Mouse (Mus musculus) layer of hippocampus, postnatal 14 days (tissue): Measurements from ENCODE around the gene Gria2. TPM values are rescaled to one million over a fixed set of nuclear protein-coding genes. Genes with fewer than 3 reads are reported as not detected.

Source experiments
- DNase-seq, 2 experiments: peaks; one replicate each; pipeline ENCODE4 v3.0.0; 2021 to 2022; ENCODE audit warnings: low spot score in 2 of 2, mixed read lengths in 1 of 2
- long read RNA-seq, 2 experiments: library from polyadenylated mRNA; stranded (forward); transcript quantifications; one replicate each; pipeline ENCODE4 v2.0.0; 2021
- total RNA-seq, 2 experiments: library from RNA; stranded (reverse); gene quantifications; 2 replicates each; pipeline ENCODE4 v1.2.3; 2021

The Gria2 gene
- 100 to 1,000 TPM; 547 to 604 TPM for total RNA-seq
- long read RNA-seq, experiment 1, full-length matches to known transcripts = 249 of 371 reads
- long read RNA-seq, experiment 1, partial matches to known transcripts = 58 of 371 reads
- long read RNA-seq, experiment 1, other reads (novel, unspliced or antisense) = 64 of 371 reads
- long read RNA-seq, experiment 2, full-length matches to known transcripts = 231 of 364 reads
- long read RNA-seq, experiment 2, partial matches to known transcripts = 52 of 364 reads
- long read RNA-seq, experiment 2, other reads (novel, unspliced or antisense) = 81 of 364 reads

DNA sequence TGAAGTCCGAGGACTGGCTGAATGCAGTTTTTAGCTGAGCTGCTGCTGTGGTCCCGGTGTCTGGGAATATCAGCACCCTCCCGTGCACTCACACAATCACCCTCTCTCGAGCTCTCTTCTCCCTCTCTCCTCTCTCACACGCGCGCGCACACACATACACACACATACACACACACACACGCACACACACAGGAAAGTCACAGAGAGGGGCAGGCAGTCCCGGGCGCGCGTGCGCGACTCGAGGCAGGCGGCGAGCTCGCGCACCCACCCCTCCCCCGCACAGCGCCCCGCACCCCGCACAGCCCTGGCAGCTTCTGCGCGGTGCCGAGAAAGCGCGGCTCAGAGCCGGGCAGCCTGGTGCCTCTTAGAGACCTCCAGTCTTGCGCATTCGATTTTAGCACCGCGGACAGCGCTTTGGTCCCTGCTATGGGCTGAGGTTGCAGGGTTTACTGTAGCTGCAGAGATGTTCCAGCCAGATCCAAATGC is at the start of gene Gria2:
Gene Gria2, minus strand, starts transcription at position 240 of the 486 bp plus-strand sequence.
- DNase-seq = peak; percentile 91 to 94

- no peak for DNase-seq
Observed at GRCm38 (mm10) chr3:80850947-80851346, 48.3 kb upstream of the Gria2 start.

DNA sequence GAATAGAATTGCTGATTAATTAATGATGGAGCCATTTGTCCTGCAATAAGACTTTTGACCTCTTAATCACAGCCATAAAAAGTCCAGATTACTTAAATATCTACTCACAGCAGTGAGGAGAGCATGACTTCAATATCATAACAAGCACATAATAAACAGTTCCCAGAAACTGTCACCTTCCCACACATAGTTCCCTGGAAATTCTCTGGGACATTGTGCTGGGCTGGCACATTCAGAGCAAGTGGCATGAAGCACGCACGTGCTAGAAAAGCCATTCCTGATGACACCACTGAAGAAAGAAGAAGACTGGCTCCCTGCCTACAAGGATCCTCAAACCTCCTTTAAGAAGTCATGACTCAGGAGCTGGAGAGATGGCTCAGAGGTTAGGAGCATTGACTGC is 43.0 kb upstream of the Gria2 start:
- peak in 1 of 2 experiments; percentile 20 for DNase-seq

DNA sequence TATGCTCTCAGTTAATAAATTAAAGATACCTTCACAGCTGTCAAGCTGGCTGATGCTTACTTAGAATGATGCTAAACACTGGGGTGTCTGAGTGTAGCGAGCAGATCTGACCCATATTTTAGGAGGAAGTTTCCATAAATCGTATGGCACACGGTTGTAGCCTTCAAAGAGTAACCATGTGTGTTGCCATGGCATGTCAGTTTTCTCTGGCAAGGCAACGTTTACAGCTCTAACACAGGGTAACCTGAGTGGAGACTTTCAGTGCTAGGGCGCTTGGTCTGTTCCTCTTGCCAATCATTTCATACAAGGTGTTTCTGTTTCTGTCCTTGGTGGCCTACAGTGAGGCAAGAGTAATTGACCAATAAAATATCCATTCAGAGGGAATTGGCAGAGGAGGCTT is 37.2 kb upstream of the Gria2 start:
- no peak for DNase-seq

- no peak for DNase-seq
Observed at GRCm38 (mm10) chr3:80837583-80837982, 34.9 kb upstream of the Gria2 start.

DNA sequence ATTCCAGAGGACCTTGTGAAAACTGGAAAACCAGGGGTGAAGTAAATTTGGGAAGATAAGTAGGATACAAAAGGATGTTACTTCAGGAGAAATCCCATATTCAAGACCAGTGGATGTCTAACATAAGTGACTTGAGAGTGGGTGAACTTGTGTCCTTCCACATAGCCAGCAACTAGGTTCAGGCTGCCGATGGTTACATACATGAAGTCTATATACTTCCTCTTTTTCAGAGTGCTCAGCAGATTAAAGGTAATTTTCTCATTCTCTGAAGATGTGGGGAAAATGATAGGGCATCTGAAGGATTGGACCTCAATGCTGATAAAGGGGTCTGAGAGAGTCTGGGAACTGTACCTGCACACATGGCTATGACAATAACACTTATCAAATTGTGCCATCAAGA is 21.3 kb upstream of the Gria2 start:
- DNase-seq = no peak

- DNase-seq = no peak
Observed at GRCm38 (mm10) chr3:80818619-80819018, 16.0 kb upstream of the Gria2 start.

DNA sequence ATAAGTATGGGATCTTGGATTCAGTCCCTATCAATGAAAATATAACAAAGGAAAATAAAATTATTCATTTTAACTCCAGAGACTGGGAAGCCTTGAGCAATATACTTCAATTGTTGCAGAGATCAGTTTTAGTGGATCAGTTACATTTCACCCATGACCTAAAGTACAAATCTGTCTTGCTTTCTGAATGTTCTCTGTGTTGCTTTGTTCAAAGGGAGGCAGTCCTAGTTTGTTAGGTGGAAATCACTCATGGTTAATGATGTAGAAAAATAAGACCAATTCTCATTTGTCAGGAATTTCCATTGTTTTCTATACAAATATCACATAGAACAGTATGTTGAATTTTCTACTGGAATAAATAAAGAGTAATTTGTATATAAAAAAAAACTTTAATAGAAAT is 11.1 kb upstream of the Gria2 start:
- no peak for DNase-seq

- DNase-seq = no peak
Observed at GRCm38 (mm10) chr3:80812237-80812636, 9.6 kb upstream of the Gria2 start.

DNA sequence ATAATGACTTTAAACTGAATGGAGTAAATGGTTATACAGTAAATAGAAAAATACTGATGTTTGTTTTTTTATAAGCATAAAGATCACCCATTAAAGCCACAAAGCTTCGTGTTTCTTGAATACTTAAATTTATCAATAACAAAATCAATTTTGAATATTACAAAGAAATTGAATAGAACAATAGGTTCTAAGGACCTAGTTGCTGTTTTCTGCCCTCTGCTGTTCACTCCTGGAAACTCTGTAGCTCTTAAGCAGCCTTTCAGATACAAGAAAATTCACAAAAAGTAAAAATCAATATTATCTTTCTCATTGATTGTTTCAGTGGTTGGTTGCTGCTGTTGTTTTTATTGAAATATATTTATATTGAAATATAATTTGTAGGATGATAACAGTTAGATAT is 2.7 kb upstream of the Gria2 start:
- no peak for DNase-seq

GRCm38 (mm10) chr3:80803811-80804210 is 1.2 kb upstream of the Gria2 start:
- no peak for DNase-seq

- no peak for DNase-seq
Observed at GRCm38 (mm10) chr3:80803211-80803610, 576 bp upstream of the Gria2 start.

- DNase-seq = no peak
Observed at GRCm38 (mm10) chr3:80801827-80802310, 766 bp downstream of the Gria2 start.

DNA sequence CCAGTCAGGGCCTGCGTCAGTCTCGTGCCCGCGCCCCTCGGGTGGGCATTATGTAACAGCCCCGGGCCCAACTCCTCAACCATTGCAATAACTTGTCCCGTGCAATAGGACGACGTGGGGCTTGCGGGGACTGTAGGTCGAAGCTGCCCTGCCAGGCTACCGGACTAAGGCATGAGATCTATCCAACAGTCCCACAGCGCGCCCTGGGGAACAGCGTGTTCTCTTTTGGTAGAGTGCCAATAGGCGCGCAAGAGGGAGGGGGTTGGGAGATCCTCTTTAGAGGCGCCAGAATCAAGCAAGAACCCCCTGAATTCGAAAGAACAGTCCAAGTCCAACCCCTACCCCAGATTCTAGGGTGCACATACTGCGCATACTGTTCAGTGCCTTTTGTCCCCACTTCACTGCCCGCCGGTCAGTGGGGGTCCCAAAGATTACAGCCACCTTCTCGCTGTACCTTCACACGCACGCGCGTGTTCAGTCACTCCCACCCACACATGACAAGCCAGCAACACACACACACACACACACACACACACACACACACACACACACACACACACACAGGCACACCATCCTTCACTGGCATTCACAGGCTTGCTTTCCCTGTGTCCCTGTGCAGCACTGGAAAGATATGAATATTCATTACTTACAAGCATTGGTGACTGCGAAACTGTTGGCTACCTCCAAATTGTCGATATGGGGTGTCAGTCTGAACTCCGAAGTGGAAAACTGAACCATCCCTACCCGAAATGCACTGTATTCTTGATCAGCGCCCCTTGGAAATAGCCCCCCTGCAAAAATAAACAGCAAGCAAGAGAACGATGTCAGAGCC is 1.4 kb downstream of the Gria2 start:
- peak; percentile 82 to 84 for DNase-seq

- DNase-seq = peak; percentile 53 to 65
Observed at GRCm38 (mm10) chr3:80800299-80800994, 2.2 kb downstream of the Gria2 start.

DNA sequence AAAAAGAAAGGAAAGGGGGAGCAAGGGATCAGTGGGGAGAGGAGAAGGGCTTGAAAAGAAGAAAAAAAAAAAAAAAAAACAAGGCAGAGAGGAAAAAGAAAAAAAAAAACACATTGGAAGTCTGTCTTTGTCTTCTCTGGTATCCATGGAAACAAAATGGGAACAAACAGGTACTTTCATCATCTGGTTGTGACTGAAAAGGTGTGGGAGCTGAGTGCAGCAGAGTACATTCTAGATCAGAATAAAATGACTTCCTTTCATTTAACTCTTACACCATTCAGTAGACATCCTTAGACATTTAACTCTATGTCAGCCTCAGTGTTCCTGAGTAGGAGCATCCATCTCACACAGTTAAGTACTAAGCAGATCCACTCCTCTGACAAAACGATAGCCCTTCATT is 4.7 kb downstream of the Gria2 start:
- DNase-seq = no peak

GRCm38 (mm10) chr3:80796764-80797163 is 5.9 kb downstream of the Gria2 start:
- DNase-seq = no peak

DNA sequence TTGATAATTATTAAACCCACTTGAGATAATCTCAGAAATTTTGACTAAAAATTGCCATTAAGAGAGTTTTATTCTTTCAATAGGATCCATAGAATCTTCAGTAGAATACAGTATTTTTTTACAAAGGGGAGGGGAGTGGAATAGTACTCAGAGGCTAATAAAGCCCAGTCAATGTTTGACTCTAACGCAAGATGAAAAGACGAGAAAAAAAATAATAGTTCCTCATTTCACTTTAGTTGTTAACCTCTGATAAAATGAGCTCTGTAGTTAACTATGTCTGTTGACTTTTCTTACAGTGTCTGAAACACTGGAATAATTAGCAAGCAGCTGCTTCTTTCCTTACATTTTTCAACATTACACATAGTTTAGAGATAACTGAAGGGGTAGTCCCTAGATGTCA is 7.4 kb downstream of the Gria2 start:
- DNase-seq = no peak

- DNase-seq = no peak
Observed at GRCm38 (mm10) chr3:80787116-80787744, 15.4 kb downstream of the Gria2 start.

DNA sequence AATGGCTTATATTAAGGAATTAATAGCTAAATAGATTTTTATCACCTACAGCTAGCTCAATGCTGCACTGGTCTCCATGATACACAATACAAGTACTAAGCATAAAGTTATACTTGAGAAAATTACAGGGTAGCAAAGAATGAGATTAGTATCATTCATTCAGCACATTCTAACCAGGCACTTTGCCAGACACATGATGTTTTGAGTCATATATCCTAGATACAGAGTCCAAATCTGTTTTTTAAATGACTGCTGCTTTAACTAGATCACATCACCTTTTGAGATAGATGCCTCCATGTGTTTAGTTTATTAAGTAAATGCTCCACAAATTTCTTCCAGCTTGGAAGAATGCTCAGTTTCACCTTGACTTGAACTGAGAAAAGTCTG is 21.5 kb downstream of the Gria2 start:
- no peak for DNase-seq
